Mouse (Mus musculus) forebrain, embryonic 14.5 days (tissue): ENCODE data around the gene Tmem50b. TPM values are rescaled to one million over a fixed set of nuclear protein-coding genes. Genes with fewer than 3 reads are reported as not detected.

Source experiments
- ATAC-seq: fragments of 200-750 bp; cut with Nextera tagmentation; 2 replicates; pipeline ENCODE4 v1.8.0; 2017; ENCODE audit warnings: mild to moderate bottlenecking, moderate library complexity
- DNase-seq: peaks from one replicate; pipeline ENCODE4 v3.0.0-alpha.2; 2015; ENCODE audit warnings: low spot score
- H3K27ac ChIP-seq: fragments of 300-500 bp; sonication (generic); 2 replicates; pipeline ENCODE4 v1.5.1; 2014; ENCODE audit warnings: low read depth, mild to moderate bottlenecking, control low read depth, low read length, moderate library complexity
- H3K27me3 ChIP-seq: fragments of 300-500 bp; sonication (generic); replicated peaks from 2 replicates; pipeline ENCODE4 v1.6.1; 2014; ENCODE audit warnings: low read length, control low read depth, mixed read lengths; ENCODE audit not compliant: control insufficient read depth, insufficient read depth
- H3K36me3 ChIP-seq: fragments of 300-500 bp; sonication (generic); 2 replicates; pipeline ENCODE4 v1.6.1; 2014; ENCODE audit warnings: low read length, control low read depth; ENCODE audit not compliant: control insufficient read depth, insufficient read depth
- H3K4me1 ChIP-seq: fragments of 300-500 bp; sonication (generic); 2 replicates; pipeline ENCODE4 v1.6.1; 2014; ENCODE audit warnings: antibody characterized with exemption, low read length, control low read depth; ENCODE audit not compliant: control insufficient read depth, insufficient read depth
- H3K4me2 ChIP-seq: fragments of 300-500 bp; sonication (generic); 2 replicates; pipeline ENCODE4 v1.6.1; 2014; ENCODE audit warnings: mild to moderate bottlenecking, control low read depth, low read length
- H3K4me3 ChIP-seq: fragments of 300-500 bp; sonication (generic); 2 replicates; pipeline ENCODE4 v1.5.1; 2014; ENCODE audit warnings: low read depth, low read length, control low read depth
- H3K9ac ChIP-seq: fragments of 300-500 bp; sonication (generic); 2 replicates; pipeline ENCODE4 v1.6.1; 2014; ENCODE audit warnings: mild to moderate bottlenecking, low read length, control low read depth, moderate library complexity
- H3K9me3 ChIP-seq: fragments of 300-500 bp; sonication (generic); replicated peaks from 2 replicates; pipeline ENCODE4 v1.6.1; 2016; ENCODE audit warnings: low read length, control low read depth, mixed read lengths; ENCODE audit not compliant: control insufficient read depth
- WGBS: fragments of 180-500 bp; shearing (Covaris S2); extraction: QIAGEN DNeasy Blood & Tissue Kit; methylation state at CpG from one replicate; pipeline ENCODE4 v1.1.7; 2014; 5-methylcytosine and 5-hydroxymethylcytosine counted together
- polyA plus RNA-seq: library from polyadenylated mRNA; unstranded; fragments of >200 nt; fragmentation: Nextera tagmentation; extraction: Ambion mirVana; gene quantifications from 2 replicates; pipeline ENCODE4 v1.2.1, GENCODE M21; 2014

Tmem50b gene
- polyA plus RNA-seq, 1 experiment from 2014 or later: 105 TPM

GRCm38 (mm10) chr16:91553625-91554024 is 44.0 kb downstream of the Tmem50b start:
- Histone ChIP-seq H3K36me3 (peaks cover 19% of the 10 kb centered on the region), H3K9me3 (no peaks in the 10 kb centered on the region), H3K27me3 (no peaks in the 10 kb centered on the region), H3K9ac (no peak overlapping the region), H3K27ac (no peak overlapping the region), H3K4me2 (no peak overlapping the region), H3K4me1 (peaks cover 3% of the 10 kb centered on the region; the same call in 1 of the 2 replicates), H3K4me3 (no peak overlapping the region)
- DNase-seq (no peak), ATAC-seq (no peak)
- WGBS: 72% methylated on average over 12 of the region's 12 CpGs

- Histone ChIP-seq H3K9me3 (no peaks in the 10 kb centered on the region), H3K4me1 (peaks cover 3% of the 10 kb centered on the region; the same call in 1 of the 2 replicates), H3K4me3 (no peak overlapping the region), H3K27ac (no peak overlapping the region), H3K4me2 (no peak overlapping the region), H3K9ac (no peak overlapping the region), H3K27me3 (no peaks in the 10 kb centered on the region), H3K36me3 (peaks cover 10% of the 10 kb centered on the region; the same call in 1 of the 2 replicates)
- 64% methylated on average over 9 of the region's 9 CpGs for WGBS
- no peak for DNase-seq
- ATAC-seq: no peak
These were observed 45.5 kb downstream of the Tmem50b start for GRCm38 (mm10) chr16:91552072-91552471.

GRCm38 (mm10) chr16:91551081-91551524 is 46.5 kb downstream of the Tmem50b start:
- H3K4me2 ChIP-seq: no peak overlapping the region
- H3K27me3 ChIP-seq: no peaks in the 10 kb centered on the region
- DNase-seq (no peak), ATAC-seq (no peak)
- WGBS: 78% methylated on average over 10 of the region's 10 CpGs
- peaks cover 3% of the 10 kb centered on the region; the same call in 1 of the 2 replicates for H3K4me1 ChIP-seq
- H3K27ac ChIP-seq: no peak overlapping the region
- peaks cover 10% of the 10 kb centered on the region; the same call in 1 of the 2 replicates for H3K36me3 ChIP-seq
- no peak overlapping the region for H3K9ac ChIP-seq
- no peaks in the 10 kb centered on the region for H3K9me3 ChIP-seq
- H3K4me3 ChIP-seq: no peak overlapping the region

- H3K36me3 ChIP-seq: no peaks in the 10 kb centered on the region
- no peak for DNase-seq
- no peak for ATAC-seq
- H3K9me3 ChIP-seq: no peaks in the 10 kb centered on the region
- H3K4me1 ChIP-seq: peaks cover 3% of the 10 kb centered on the region; the same call in 1 of the 2 replicates
- peak overlapping the region; percentile 23; the same call in 1 of the 2 replicates for H3K4me2 ChIP-seq
- H3K9ac ChIP-seq: no peak overlapping the region
- 51% methylated on average over 5 of the region's 5 CpGs for WGBS
- no peaks in the 10 kb centered on the region for H3K27me3 ChIP-seq
- no peak overlapping the region for H3K27ac ChIP-seq
- no peak overlapping the region for H3K4me3 ChIP-seq
These were observed 48.0 kb downstream of the Tmem50b start for GRCm38 (mm10) chr16:91549616-91550015.

GRCm38 (mm10) chr16:91548996-91549395 is 48.6 kb downstream of the Tmem50b start:
- no peak overlapping the region for H3K27ac ChIP-seq
- H3K4me2 ChIP-seq: peak overlapping the region; percentile 76
- ATAC-seq: no peak
- H3K4me1 ChIP-seq: peaks cover 3% of the 10 kb centered on the region; the same call in 1 of the 2 replicates
- DNase-seq: no peak
- H3K4me3 ChIP-seq: peak overlapping the region; percentile 7
- no peaks in the 10 kb centered on the region for H3K27me3 ChIP-seq
- 57% methylated on average over 2 of the region's 2 CpGs for WGBS
- H3K36me3 ChIP-seq: no peaks in the 10 kb centered on the region
- H3K9me3 ChIP-seq: no peaks in the 10 kb centered on the region
- H3K9ac ChIP-seq: peak overlapping the region; percentile 10; the same call in 1 of the 2 replicates

- Histone ChIP-seq H3K9ac (peak overlapping the region; percentile 10; the same call in 1 of the 2 replicates), H3K4me1 (peaks cover 3% of the 10 kb centered on the region; the same call in 1 of the 2 replicates), H3K4me2 (peak overlapping the region; percentile 76), H3K36me3 (no peaks in the 10 kb centered on the region), H3K9me3 (no peaks in the 10 kb centered on the region), H3K27me3 (no peaks in the 10 kb centered on the region), H3K27ac (no peak overlapping the region), H3K4me3 (peak overlapping the region; percentile 7)
- DNase-seq: no peak
- 42% methylated on average over 5 of the region's 5 CpGs for WGBS
- no peak for ATAC-seq
These were observed 49.0 kb downstream of the Tmem50b start for GRCm38 (mm10) chr16:91548586-91548985.

- 56% methylated on average over 5 of the region's 5 CpGs for WGBS
- no peak overlapping the region for H3K9ac ChIP-seq
- no peak for ATAC-seq
These were observed 49.6 kb downstream of the Tmem50b start for GRCm38 (mm10) chr16:91547974-91548373.

GRCm38 (mm10) chr16:91546836-91547741 is 50.5 kb downstream of the Tmem50b start, which contains the start of gene Ifngr2:
TSS of gene Ifngr2 (plus strand) at chr16:91547072.
- peak within 1 kb of the TSS; percentile 84 for H3K4me3 ChIP-seq
- peak; percentile 57 for DNase-seq
- H3K4me1 ChIP-seq: peaks cover 3% of the 10 kb centered on the region; the same call in 1 of the 2 replicates
- H3K4me2 ChIP-seq: peak within 1 kb of the TSS; percentile 76
- ATAC-seq: peak; percentile 92
- no peaks in the 10 kb centered on the region for H3K9me3 ChIP-seq
- 0 out of 2 replicates have a peak within 1 kb of the TSS, but pooled peaks have one; percentile 30 for H3K27ac ChIP-seq
- no peaks in the 10 kb centered on the region for H3K27me3 ChIP-seq
- H3K36me3 ChIP-seq: no peaks in the 10 kb centered on the region
- WGBS: under 1% methylated on average over 55 of the region's 74 CpGs
- peak within 1 kb of the TSS; percentile 95 for H3K9ac ChIP-seq

More at GRCm38 (mm10) chr16:91547974-91548373, 49.6 kb downstream of the Tmem50b start:
- DNase-seq: no peak
- Histone ChIP-seq H3K27ac (no peak overlapping the region), H3K9me3 (no peaks in the 10 kb centered on the region), H3K4me2 (peak overlapping the region; percentile 76), H3K27me3 (no peaks in the 10 kb centered on the region), H3K4me3 (peak overlapping the region; percentile 84), H3K36me3 (no peaks in the 10 kb centered on the region), H3K4me1 (peaks cover 3% of the 10 kb centered on the region; the same call in 1 of the 2 replicates)
